Mouse (Mus musculus) hindbrain, embryonic 12.5 days (tissue): ENCODE measurements around the gene Cdh23. TPM values are rescaled to one million over a fixed set of nuclear protein-coding genes. Genes with fewer than 3 reads are reported as not detected.

Experiments used
- ATAC-seq: fragments of 200-750 bp; cut with Nextera tagmentation; 2 replicates; pipeline ENCODE4 v1.8.0; 2017; ENCODE audit warnings: moderate TSS enrichment; ENCODE audit not compliant: low FRiP score
- H3K27ac ChIP-seq: fragments of 300-500 bp; sonication (generic); 2 replicates; pipeline ENCODE4 v1.5.1; 2016; ENCODE audit warnings: mild to moderate bottlenecking
- H3K27me3 ChIP-seq: fragments of 300-500 bp; sonication (generic); 2 replicates; pipeline ENCODE4 v1.6.1; 2016; ENCODE audit warnings: mild to moderate bottlenecking
- H3K36me3 ChIP-seq: fragments of 300-500 bp; sonication (generic); 2 replicates; pipeline ENCODE4 v1.6.1; 2016; ENCODE audit warnings: mild to moderate bottlenecking
- H3K4me1 ChIP-seq: fragments of 300-500 bp; sonication (generic); 2 replicates; pipeline ENCODE4 v1.6.1; 2016
- H3K4me2 ChIP-seq: fragments of 300-500 bp; sonication (generic); replicated peaks from 2 replicates; pipeline ENCODE4 v1.6.1; 2016; ENCODE audit warnings: mild to moderate bottlenecking
- H3K4me3 ChIP-seq: fragments of 300-500 bp; sonication (generic); 2 replicates; pipeline ENCODE4 v1.5.1; 2016; ENCODE audit warnings: mild to moderate bottlenecking
- H3K9ac ChIP-seq: fragments of 300-500 bp; sonication (generic); 2 replicates; pipeline ENCODE4 v1.6.1; 2016; ENCODE audit warnings: mild to moderate bottlenecking, moderate library complexity
- H3K9me3 ChIP-seq: fragments of 300-500 bp; sonication (generic); replicated peaks from 2 replicates; pipeline ENCODE4 v1.6.1; 2016; ENCODE audit warnings: mild to moderate bottlenecking
- WGBS: fragments of 180-500 bp; shearing (Covaris S2); methylation state at CpG from one replicate; pipeline ENCODE4 v1.1.7; 2016; 5-methylcytosine and 5-hydroxymethylcytosine counted together
- polyA plus RNA-seq: library from polyadenylated mRNA; unstranded; fragments of >200 nt; fragmentation: Nextera tagmentation; extraction: Ambion mirVana; gene quantifications from 2 replicates; pipeline ENCODE4 v1.2.1, GENCODE M21; 2016

Cdh23 gene
- polyA plus RNA-seq, 1 experiment from 2014 or later = 0.19 TPM

DNA sequence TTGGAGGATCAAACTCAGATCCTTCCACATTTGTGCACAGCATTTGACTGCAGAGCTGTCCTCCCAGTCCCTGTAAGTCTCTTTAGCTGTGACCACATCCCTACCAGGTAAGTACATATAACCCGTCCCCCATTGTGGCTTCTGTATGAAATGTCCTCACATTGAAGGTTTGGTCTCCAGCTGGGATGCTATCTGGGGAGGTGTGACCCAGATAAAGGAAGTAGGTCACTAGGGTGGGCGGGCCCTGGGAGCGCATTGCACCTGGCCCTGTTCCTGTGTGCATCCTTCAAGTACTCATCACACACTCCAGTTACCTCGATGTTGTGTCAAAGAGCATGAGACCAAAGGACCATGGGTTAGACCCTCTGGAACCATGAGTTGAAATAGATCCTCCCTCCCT, 254.0 kb downstream of the Cdh23 start:
- ATAC-seq = no peak
- H3K4me1 ChIP-seq = peaks cover 3% of the 10 kb centered on the region
- H3K27me3 ChIP-seq = no peaks in the 10 kb centered on the region; the same call in 1 of the 2 replicates
- no peak overlapping the region for H3K9ac ChIP-seq
- no peaks in the 10 kb centered on the region for H3K36me3 ChIP-seq
- 82% methylated on average over 4 of the region's 4 CpGs for WGBS
- no peak overlapping the region for H3K4me3 ChIP-seq
- H3K4me2 ChIP-seq = no peak overlapping the region
- H3K27ac ChIP-seq = no peak overlapping the region
- no peaks in the 10 kb centered on the region for H3K9me3 ChIP-seq

DNA sequence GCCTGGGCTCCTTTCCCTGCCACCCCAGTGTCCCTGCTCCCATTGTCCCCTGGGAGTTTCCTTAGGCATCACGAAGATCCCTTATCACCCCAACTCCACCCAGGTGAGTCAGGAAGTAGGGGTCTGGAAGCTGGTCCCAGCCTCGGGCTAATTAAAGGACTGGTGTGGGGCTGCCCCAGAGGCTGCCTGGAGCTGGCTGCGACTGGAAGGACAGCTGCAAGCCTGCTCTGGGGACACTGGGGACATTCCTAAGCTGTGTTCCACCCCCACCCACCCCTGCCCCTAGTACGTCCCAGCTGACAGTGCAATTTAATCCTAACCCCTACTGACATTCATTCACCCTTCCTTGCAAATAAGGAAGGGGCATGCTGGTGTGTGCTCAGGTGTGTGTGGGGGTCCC, 263.6 kb downstream of the Cdh23 start:
- H3K27ac ChIP-seq = no peak overlapping the region
- H3K36me3 ChIP-seq = no peaks in the 10 kb centered on the region
- H3K4me1 ChIP-seq = peaks cover 15% of the 10 kb centered on the region
- WGBS = 27% methylated on average over 4 of the region's 4 CpGs
- no peak overlapping the region for H3K9ac ChIP-seq
- H3K9me3 ChIP-seq = no peaks in the 10 kb centered on the region
- H3K27me3 ChIP-seq = no peaks in the 10 kb centered on the region; the same call in 1 of the 2 replicates
- H3K4me2 ChIP-seq = no peak overlapping the region
- ATAC-seq = no peak
- no peak overlapping the region for H3K4me3 ChIP-seq

- H3K36me3 ChIP-seq = no peaks in the 10 kb centered on the region
- WGBS = 32% methylated on average over 6 of the region's 6 CpGs
- H3K4me2 ChIP-seq = no peak overlapping the region
- 0 out of 2 replicates have a peak overlapping the region, but pooled peaks have one; percentile 30 for H3K27ac ChIP-seq
- H3K9me3 ChIP-seq = peaks cover 6% of the 10 kb centered on the region
- ATAC-seq = peak; percentile 59
- H3K27me3 ChIP-seq = no peaks in the 10 kb centered on the region; the same call in 1 of the 2 replicates
- H3K4me3 ChIP-seq = no peak overlapping the region
- H3K9ac ChIP-seq = no peak overlapping the region
- peaks cover 15% of the 10 kb centered on the region for H3K4me1 ChIP-seq
Observed at GRCm38 (mm10) chr10:60430591-60430990, 265.7 kb downstream of the Cdh23 start.

GRCm38 (mm10) chr10:60430001-60430400, 266.3 kb downstream of the Cdh23 start:
- Histone ChIP-seq H3K4me3 (no peak overlapping the region), H3K27ac (0 out of 2 replicates have a peak overlapping the region, but pooled peaks have one; percentile 30), H3K27me3 (no peaks in the 10 kb centered on the region; the same call in 1 of the 2 replicates), H3K36me3 (no peaks in the 10 kb centered on the region), H3K4me1 (peaks cover 15% of the 10 kb centered on the region), H3K9me3 (peaks cover 12% of the 10 kb centered on the region), H3K4me2 (no peak overlapping the region), H3K9ac (no peak overlapping the region)
- ATAC-seq = no peak
- WGBS = 51% methylated on average over 10 of the region's 10 CpGs

DNA sequence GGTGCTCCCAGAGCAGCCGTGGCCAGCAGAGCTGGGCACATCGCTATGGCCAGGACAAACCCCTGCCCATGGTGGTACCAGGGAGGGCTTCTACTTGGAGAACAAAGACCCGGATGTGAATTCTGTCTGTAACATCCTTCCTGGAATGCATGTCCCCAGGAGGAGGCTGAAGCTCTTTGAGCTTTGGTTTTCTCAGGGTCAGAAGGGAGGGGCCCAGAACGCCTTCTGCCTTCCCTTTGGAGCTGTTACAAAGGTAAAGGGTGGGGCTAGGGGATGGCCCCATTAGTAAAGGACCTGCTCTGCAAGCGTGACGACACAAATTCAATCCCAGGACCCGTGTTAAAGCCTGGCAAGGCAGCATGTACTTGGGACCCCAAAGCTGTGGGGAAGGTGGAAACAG, 273.5 kb downstream of the Cdh23 start:
- 64% methylated on average over 7 of the region's 7 CpGs for whole genome bisulfite sequencing
- Histone ChIP-seq H3K4me2 (no peak overlapping the region), H3K9ac (no peak overlapping the region), H3K4me3 (no peak overlapping the region), H3K27ac (no peak overlapping the region), H3K36me3 (no peaks in the 10 kb centered on the region), H3K4me1 (no peaks in the 10 kb centered on the region), H3K9me3 (peaks cover 13% of the 10 kb centered on the region), H3K27me3 (no peaks in the 10 kb centered on the region)
- ATAC-seq = no peak

GRCm38 (mm10) chr10:60419624-60420023, 276.7 kb downstream of the Cdh23 start:
- no peak for ATAC-seq
- H3K27ac ChIP-seq = no peak overlapping the region
- no peaks in the 10 kb centered on the region for H3K36me3 ChIP-seq
- H3K9ac ChIP-seq = no peak overlapping the region
- no peak overlapping the region for H3K4me3 ChIP-seq
- H3K4me1 ChIP-seq = no peaks in the 10 kb centered on the region
- H3K4me2 ChIP-seq = no peak overlapping the region
- H3K27me3 ChIP-seq = no peaks in the 10 kb centered on the region
- H3K9me3 ChIP-seq = no peaks in the 10 kb centered on the region
- 30% methylated on average over 4 of the region's 4 CpGs for WGBS

GRCm38 (mm10) chr10:60418137-60418536, 278.2 kb downstream of the Cdh23 start:
- 13% methylated on average over 3 of the region's 3 CpGs for WGBS
- Histone ChIP-seq H3K36me3 (no peaks in the 10 kb centered on the region), H3K27me3 (no peaks in the 10 kb centered on the region), H3K27ac (no peak overlapping the region), H3K4me1 (no peaks in the 10 kb centered on the region), H3K9me3 (no peaks in the 10 kb centered on the region), H3K4me3 (no peak overlapping the region), H3K9ac (no peak overlapping the region), H3K4me2 (no peak overlapping the region)
- ATAC-seq = no peak

DNA sequence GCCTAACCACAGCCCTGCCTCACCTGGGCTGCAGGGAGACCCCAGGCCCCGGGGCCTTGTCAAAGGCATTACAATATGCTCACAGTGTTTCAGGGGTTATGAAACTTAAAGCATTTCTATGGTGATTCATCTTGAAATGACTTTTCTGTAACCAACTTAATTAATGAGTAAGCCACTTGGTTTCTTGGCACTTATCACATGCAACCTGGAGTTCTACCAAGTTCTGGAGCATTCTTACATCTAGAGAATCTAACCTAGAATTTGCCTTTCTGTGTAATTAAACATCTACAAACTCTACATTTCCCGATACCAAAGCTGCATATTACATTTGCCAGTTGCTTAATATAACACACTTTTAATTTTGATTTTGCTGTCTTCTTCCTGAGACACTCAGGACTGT, 279.2 kb downstream of the Cdh23 start:
- Histone ChIP-seq H3K9me3 (no peaks in the 10 kb centered on the region), H3K4me2 (no peak overlapping the region), H3K4me1 (no peaks in the 10 kb centered on the region), H3K36me3 (no peaks in the 10 kb centered on the region), H3K9ac (no peak overlapping the region), H3K27ac (no peak overlapping the region), H3K4me3 (no peak overlapping the region), H3K27me3 (no peaks in the 10 kb centered on the region; the same call in 1 of the 2 replicates)
- ATAC-seq = no peak
- 94% methylated on average over 2 of the region's 2 CpGs for WGBS

DNA sequence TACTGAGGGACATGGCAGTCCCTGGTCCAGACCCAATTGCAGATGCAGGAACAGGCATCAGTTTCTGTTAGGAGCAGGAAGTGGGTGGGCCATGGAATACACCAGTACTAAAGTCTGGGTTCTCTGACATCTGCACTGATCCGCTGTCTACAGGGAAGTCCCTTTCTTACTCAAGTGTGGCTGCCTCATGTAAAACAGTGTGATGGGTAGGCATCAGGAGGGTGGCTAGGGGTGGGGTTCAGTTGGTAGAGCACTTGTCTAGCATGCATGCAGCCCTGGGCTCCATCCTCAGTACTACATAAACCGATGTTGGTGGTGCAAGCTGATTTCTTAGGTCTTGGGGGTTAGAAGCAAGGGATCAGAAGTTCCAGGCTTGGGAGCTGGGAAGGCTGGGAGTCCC, 282.5 kb downstream of the Cdh23 start:
- 80% methylated on average over 2 of the region's 2 CpGs for WGBS
- H3K27me3 ChIP-seq = peaks cover 5% of the 10 kb centered on the region; the same call in 1 of the 2 replicates
- no peak for ATAC-seq
- H3K9me3 ChIP-seq = no peaks in the 10 kb centered on the region
- no peaks in the 10 kb centered on the region for H3K4me1 ChIP-seq
- H3K4me2 ChIP-seq = no peak overlapping the region
- H3K27ac ChIP-seq = no peak overlapping the region
- H3K9ac ChIP-seq = no peak overlapping the region
- no peaks in the 10 kb centered on the region for H3K36me3 ChIP-seq
- no peak overlapping the region for H3K4me3 ChIP-seq

GRCm38 (mm10) chr10:60411794-60412193, 284.5 kb downstream of the Cdh23 start:
- Histone ChIP-seq H3K9me3 (no peaks in the 10 kb centered on the region), H3K27ac (no peak overlapping the region), H3K4me2 (no peak overlapping the region), H3K9ac (no peak overlapping the region), H3K27me3 (peaks cover 10% of the 10 kb centered on the region; the same call in 1 of the 2 replicates), H3K36me3 (no peaks in the 10 kb centered on the region), H3K4me3 (no peak overlapping the region), H3K4me1 (no peaks in the 10 kb centered on the region)
- WGBS = 32% methylated on average over 5 of the region's 5 CpGs
- ATAC-seq = no peak

- ATAC-seq = peak; percentile 10; the same call in 1 of the 2 replicates
- Histone ChIP-seq H3K4me3 (no peak overlapping the region), H3K4me1 (no peaks in the 10 kb centered on the region), H3K9ac (no peak overlapping the region), H3K27me3 (peaks cover 10% of the 10 kb centered on the region), H3K4me2 (no peak overlapping the region), H3K9me3 (no peaks in the 10 kb centered on the region), H3K36me3 (no peaks in the 10 kb centered on the region), H3K27ac (no peak overlapping the region)
- WGBS = 6% methylated on average over 5 of the region's 5 CpGs
Observed at GRCm38 (mm10) chr10:60407831-60408230, 288.5 kb downstream of the Cdh23 start.

DNA sequence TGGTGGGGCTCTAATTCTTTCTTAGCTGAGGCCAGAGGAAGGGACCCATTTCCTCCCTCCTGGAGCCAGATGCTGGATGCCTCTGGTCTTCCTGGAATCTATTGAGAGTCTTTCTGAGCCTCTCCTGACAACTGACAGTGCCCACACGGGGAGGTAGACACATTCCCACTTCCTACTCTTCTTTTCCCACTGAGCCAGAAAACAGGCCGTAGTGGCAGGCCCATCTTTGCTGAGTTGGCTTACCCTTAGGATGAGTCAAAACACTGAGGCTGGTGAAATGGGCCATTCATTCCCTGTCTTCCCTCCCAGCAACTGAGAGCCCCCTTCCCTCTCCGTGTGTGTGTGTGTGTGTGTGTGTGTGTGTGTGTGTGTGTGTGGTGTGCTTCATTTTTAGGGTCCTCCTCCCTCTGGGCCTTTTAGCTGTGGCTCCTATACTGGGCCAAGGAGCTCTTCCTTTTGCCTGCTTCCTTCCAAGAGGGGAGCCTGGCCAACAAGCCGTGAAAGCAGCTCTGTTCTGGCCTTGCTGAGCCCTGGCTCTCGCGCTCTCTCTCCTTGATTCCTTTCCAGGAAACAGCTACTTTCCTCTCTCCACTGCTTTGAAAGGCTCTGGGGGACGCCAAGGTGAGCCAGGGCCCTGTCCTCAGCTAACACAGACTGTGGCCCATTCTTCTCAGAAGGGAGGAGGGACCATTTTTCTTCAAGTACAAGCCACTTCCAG, 290.7 kb downstream of the Cdh23 start:
- H3K27me3 ChIP-seq = peaks cover 4% of the 10 kb centered on the region
- no peak overlapping the region for H3K4me3 ChIP-seq
- H3K27ac ChIP-seq = no peak overlapping the region
- peaks cover 2% of the 10 kb centered on the region; the same call in 1 of the 2 replicates for H3K4me1 ChIP-seq
- H3K36me3 ChIP-seq = no peaks in the 10 kb centered on the region
- H3K9me3 ChIP-seq = no peaks in the 10 kb centered on the region
- no peak overlapping the region for H3K9ac ChIP-seq
- WGBS = 60% methylated on average over 7 of the region's 7 CpGs
- no peak overlapping the region for H3K4me2 ChIP-seq
- no peak for ATAC-seq
